Mouse (Mus musculus) liver, adult 10 weeks (tissue): ENCODE results near the gene Ttc4. TPM values are rescaled to one million over a fixed set of nuclear protein-coding genes. Genes with fewer than 3 reads are reported as not detected.

ENCODE experiments used
- polyA plus RNA-seq: library from polyadenylated mRNA; stranded (reverse); fragments of 350-450 nt; fragmentation: Illumina TruSeq; extraction: RNeasy Lipid Tissue Mini Kit (QIAGEN cat#74804); gene quantifications from one replicate; pipeline ENCODE4 v1.2.3, GENCODE M21; 2014; ENCODE audit warnings: low read depth, low replicate concordance

Ttc4 gene
- 14.6 TPM for polyA plus RNA-seq

GRCm38 (mm10) chr4:106678442-106679118, at the start of gene Ttc4:
Gene Ttc4 (minus strand): TSS chr4:106678944.

GRCm38 (mm10) chr4:106650833-106651527, 27.8 kb downstream of the Ttc4 start, which contains the start of gene Pars2:
Gene Pars2 (plus strand): TSS chr4:106651069.

GRCm38 (mm10) chr4:106622030-106622493, 56.7 kb downstream of the Ttc4 start, which contains the start of gene Ttc22:
Gene Ttc22 (plus strand): TSS chr4:106622432.

GRCm38 (mm10) chr4:106617056-106617455, 61.7 kb downstream of the Ttc4 start, which contains the start of gene Lexm:
Gene Lexm (minus strand): TSS chr4:106617241.

Other genes with a start within 250 kb of the Ttc4 start
- gene Pcsk9, start 214.6 kb downstream of the Ttc4 start, polyA plus RNA-seq, result 7.2 TPM
- not detected for gene Bsnd, start 186.7 kb downstream of the Ttc4 start, polyA plus RNA-seq
- 47.8 TPM for gene Dhcr24, start 117.9 kb downstream of the Ttc4 start, polyA plus RNA-seq
- not detected for gene Lexm, start 61.7 kb downstream of the Ttc4 start, polyA plus RNA-seq
- not detected for gene Ttc22, start 56.5 kb downstream of the Ttc4 start, polyA plus RNA-seq
- gene Pars2, start 27.9 kb downstream of the Ttc4 start, polyA plus RNA-seq, result 0.58 TPM
- not detected for gene Mroh7, start 52.0 kb upstream of the Ttc4 start, polyA plus RNA-seq
- gene Fam151a, start 54.9 kb upstream of the Ttc4 start, polyA plus RNA-seq, result not detected
- gene Acot11, start 126.1 kb upstream of the Ttc4 start, polyA plus RNA-seq, result 0.77 TPM
- gene Ssbp3, start 231.8 kb upstream of the Ttc4 start, polyA plus RNA-seq, result 34.5 TPM